In the genomic region with DNA sequence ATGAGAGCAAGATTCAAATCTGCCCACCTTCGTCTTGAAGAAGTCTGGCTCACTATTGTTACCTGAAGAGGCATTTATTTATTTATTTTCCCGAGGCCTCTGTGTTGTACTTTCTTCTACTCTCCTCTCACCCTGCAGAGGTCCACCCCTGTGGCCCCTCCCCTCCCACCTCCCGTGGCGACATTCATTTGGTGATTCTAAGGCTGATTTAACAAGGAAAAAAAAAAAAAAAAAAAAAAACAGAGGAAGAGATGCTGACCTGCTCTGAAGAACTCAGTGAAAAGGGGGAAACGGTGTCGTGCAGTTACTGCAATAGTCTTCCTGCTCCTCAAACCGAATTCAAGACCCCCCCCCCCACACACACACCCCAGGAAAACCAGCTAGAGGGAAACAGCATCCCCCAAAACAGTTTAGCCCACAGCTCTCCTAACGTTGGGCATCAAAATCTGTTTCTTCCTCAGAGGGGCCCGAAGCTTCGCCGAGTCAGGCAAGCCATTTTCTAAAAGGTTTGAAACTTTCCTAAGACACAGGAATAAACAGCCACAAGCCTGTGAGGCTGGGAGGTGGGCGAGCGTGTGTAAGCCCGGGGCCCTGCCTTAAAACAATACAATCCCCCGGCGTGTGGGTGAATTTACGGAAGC, we compare ENCODE assay signal across 8 mouse cellular contexts. TPM values are rescaled to one million over a fixed set of nuclear protein-coding genes. Genes with fewer than 3 reads are reported as not detected.
DNase-seq lines count a peak whose midpoint lies in the region; ATAC-seq and TF ChIP-seq lines count a peak whose summit lies in the region.

No protein-coding gene starts in this region.

- H3K9me3 ChIP-seq in hindbrain, postnatal 0 days (ENCODE audit: low read length) = no peaks in the 10 kb centered on the region

- intact Hi-C loops in gastrocnemius, postnatal 14 days (cut with DNase I; ENCODE audit: low total_unique reads) = no loop called here

- peak overlapping the region; percentile 95 for H3K27ac ChIP-seq in layer of hippocampus, adult 2 months
- H3K27ac ChIP-seq in hindbrain, postnatal 0 days = peak overlapping the region; percentile 93

- no peaks in the 10 kb centered on the region for H3K36me3 ChIP-seq in hindbrain, postnatal 0 days (ENCODE audit: insufficient read depth, low read length)

- H3K4me3 ChIP-seq in layer of hippocampus, adult 2 months = peak overlapping the region; percentile 79
- H3K4me3 ChIP-seq in hindbrain, postnatal 0 days (ENCODE audit: low read length) = peak overlapping the region; percentile 69

- peak; percentile 6; the same call in 1 of the 2 replicates for ATAC-seq in common myeloid progenitor, adult 5-6 weeks (replicated peaks; ENCODE audit: low read depth, poor library complexity, severe bottlenecking)
- ATAC-seq in hindbrain, postnatal 0 days = no peak

- peak overlapping the region; percentile 100 for H3K4me2 ChIP-seq in hindbrain, postnatal 0 days (ENCODE audit: low read depth, low read length)

- no peaks in the 10 kb centered on the region for H3K4me1 ChIP-seq in hindbrain, postnatal 0 days (ENCODE audit: insufficient read depth, low read length)

- H3K9ac ChIP-seq in hindbrain, postnatal 0 days (replicated peaks; ENCODE audit: low read length) = peak overlapping the region; percentile 74

- no peak for DNase-seq in layer of hippocampus, adult 2 months (ENCODE audit: low spot score in 2 of 2)
- no peak for DNase-seq in layer of hippocampus, postnatal 14 days (ENCODE audit: low spot score in 2 of 2)
- no peak for DNase-seq in hindbrain, postnatal 0 days (ENCODE audit: low spot score)
- DNase-seq in naive thymus-derived CD4-positive, alpha-beta T cell, adult 2 months (ENCODE audit: low read depth) = peak; percentile 18
- DNase-seq in layer of hippocampus, adult 9-11 months = no peak
- no peak for DNase-seq in cerebellum, adult 11 months
- no peak for DNase-seq in gastrocnemius, postnatal 14 days

- no peak for TF ChIP-seq CTCF in layer of hippocampus, adult 2 months (conservative IDR thresholded peaks at IDR 0.05)
- TF ChIP-seq CTCF in hindbrain, postnatal 0 days (IDR thresholded peaks at IDR 0.05; ENCODE audit: low read depth) = no peak

- 2% methylated on average over 17 of the region's 17 CpGs for WGBS in hindbrain, postnatal 0 days

- H3K27me3 ChIP-seq in hindbrain, postnatal 0 days (ENCODE audit: insufficient read depth, low read length) = 0 out of 2 replicates have a peak, but pooled peaks cover 5% of the 10 kb centered on the region

RNA-seq across cellular contexts. Expression of a gene that starts 0.8 kb away (rescaled TPM):
- 1 to 10 TPM; 1.3 to 1.7 TPM for total RNA-seq in layer of hippocampus, adult 2 months (2021)
- 1 to 10 TPM in 1 of 2 experiments, under 1 TPM in 1; 0.72 to 1.1 TPM for total RNA-seq in layer of hippocampus, postnatal 14 days (2021)
- total RNA-seq in common myeloid progenitor, adult 5-6 weeks (2017) = not detected in 2 replicates
- total RNA-seq in hindbrain, postnatal 0 days (2014; rRNA removed) = not detected in 2 replicates
- not detected in 2 replicates for polyA plus RNA-seq in hindbrain, postnatal 0 days (2015; fragmentation: Nextera tagmentation; extraction: Ambion mirVana)
- not detected for total RNA-seq in gastrocnemius, postnatal 14 days (2021)

RNA-seq across cellular contexts. Expression of a gene that starts 2.2 kb away (rescaled TPM):
- 100 to 1,000 TPM; 117 to 121 TPM for total RNA-seq in layer of hippocampus, adult 2 months (2021)
- 100 to 1,000 TPM; 125 to 127 TPM for total RNA-seq in layer of hippocampus, postnatal 14 days (2021)
- total RNA-seq in common myeloid progenitor, adult 5-6 weeks (2017) = 66.2 and 92.3 TPM in 2 replicates
- 32.2 and 32.3 TPM in 2 replicates for total RNA-seq in hindbrain, postnatal 0 days (2014; rRNA removed)
- polyA plus RNA-seq in hindbrain, postnatal 0 days (2015; fragmentation: Nextera tagmentation; extraction: Ambion mirVana) = 69.8 and 73.5 TPM in 2 replicates
- total RNA-seq in gastrocnemius, postnatal 14 days (2021) = under 1 TPM; 0.04 to 0.18 TPM

Comparison
In these comparisons a context has a peak if more than half of its experiments do, and no peak if none do; other contexts are left out.
1. RNA of a gene that starts 2.2 kb away (total RNA-seq): 125 to 127 TPM in layer of hippocampus, postnatal 14 days, 117 to 121 TPM in layer of hippocampus, adult 2 months, 66.2 to 92.3 TPM in common myeloid progenitor, adult 5-6 weeks and 32.2 to 32.3 TPM in hindbrain, postnatal 0 days; 0.04 to 0.18 TPM in gastrocnemius, postnatal 14 days; every median in the first group is over 10 times any median in the second.